Mouse (Mus musculus) testis, adult 2 months (tissue): ENCODE measurements around the gene Galk1.

ENCODE experiments used
- CTCF ChIP-seq: fragments of 200-500 bp; IDR thresholded peaks from 2 replicates; pipeline ENCODE4 v1.5.1; 2012; ENCODE audit warnings: low read depth, mild to moderate bottlenecking, inconsistent platforms, low read length, moderate library complexity; ENCODE audit not compliant: control insufficient read depth, insufficient read depth, insufficient replicate concordance
- POLR2A ChIP-seq: fragments of 200-500 bp; IDR thresholded peaks from 2 replicates; pipeline ENCODE4 v1.6.1; 2012; ENCODE audit warnings: low read depth, mild to moderate bottlenecking, inconsistent platforms, low read length, moderate library complexity; ENCODE audit not compliant: control insufficient read depth

DNA sequence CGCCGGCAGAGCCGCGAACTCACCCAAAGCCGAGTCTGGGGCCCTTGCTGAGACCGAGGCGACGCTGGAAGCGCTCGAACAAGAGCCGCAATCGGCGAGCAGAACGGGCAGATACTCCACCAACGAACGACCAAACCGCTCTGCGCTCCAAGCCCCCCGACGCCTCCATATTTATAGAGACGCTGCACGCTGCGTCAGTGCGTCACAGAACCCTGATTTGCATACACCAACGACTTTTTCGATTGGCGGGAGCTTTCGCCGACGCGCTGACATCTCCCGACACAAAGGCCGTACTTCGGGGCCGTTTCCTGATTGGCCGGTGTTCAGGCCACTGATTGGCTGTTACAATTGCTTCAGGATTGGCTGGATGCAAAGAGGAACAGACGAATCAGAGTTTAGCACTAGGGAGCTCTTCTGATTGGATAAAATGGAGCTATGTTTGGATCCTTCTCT lies 11.9 kb upstream of the Galk1 start:
- TF ChIP-seq CTCF = no peak
- peak; percentile 100 for TF ChIP-seq POLR2A
